Mouse (Mus musculus): Measurements from ENCODE around the gene Tas2r122.
"Not testable (repeated sequence)": the region's sequence is repeated elsewhere in the genome, so short reads cannot be mapped to it uniquely, and the experiment has no call there.

Gene Tas2r122

DNA sequence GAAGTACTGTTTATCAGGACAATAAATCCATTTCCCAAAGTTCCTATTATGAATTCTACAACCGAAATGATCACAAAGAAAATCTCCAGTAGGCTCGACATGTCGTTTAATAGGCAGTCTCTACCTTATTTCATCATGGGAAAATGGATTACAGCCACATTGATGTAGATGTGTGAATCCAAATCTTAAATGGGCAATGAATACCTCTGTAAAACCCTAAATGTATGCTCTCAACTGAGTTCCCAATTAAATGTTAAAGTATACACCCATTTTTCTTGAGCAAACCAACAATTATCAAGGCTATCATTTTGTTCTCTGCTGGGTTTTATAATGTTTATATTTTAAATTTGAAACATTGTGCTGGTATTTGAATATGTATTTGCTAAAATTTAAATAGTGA, at the start of gene Tas2r122:
TSS of gene Tas2r122 (minus strand) at position 101 of the 400 bp plus-strand sequence.
- in situ Hi-C loops (cut with MboI; ENCODE audit: low sequenced_read_pairs) = no loop called here

DNA sequence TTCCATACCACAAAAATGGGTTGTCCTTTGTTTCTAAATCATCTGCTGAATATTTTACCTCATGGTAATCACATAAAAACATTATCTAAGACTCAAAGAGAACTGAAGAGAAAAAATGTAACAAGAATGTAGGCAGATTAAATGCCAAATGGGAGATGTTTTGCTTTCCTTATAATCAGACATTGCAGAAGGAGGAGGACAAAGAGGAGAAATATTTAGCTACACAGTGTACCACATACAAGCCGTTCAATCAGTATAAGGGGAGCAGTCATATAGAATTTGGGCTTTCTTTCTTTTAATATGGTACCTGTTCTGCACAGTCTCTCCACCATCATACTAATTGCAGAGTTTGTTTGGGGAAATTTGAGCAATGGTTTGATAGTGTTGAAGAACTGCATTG, 42.7 kb upstream of the Tas2r122 start, which contains the start of gene Tas2r124:
TSS of gene Tas2r124 (plus strand) at position 301 of the 400 bp plus-strand sequence.
- in situ Hi-C loops (cut with MboI; ENCODE audit: low sequenced_read_pairs) = no loop called here

DNA sequence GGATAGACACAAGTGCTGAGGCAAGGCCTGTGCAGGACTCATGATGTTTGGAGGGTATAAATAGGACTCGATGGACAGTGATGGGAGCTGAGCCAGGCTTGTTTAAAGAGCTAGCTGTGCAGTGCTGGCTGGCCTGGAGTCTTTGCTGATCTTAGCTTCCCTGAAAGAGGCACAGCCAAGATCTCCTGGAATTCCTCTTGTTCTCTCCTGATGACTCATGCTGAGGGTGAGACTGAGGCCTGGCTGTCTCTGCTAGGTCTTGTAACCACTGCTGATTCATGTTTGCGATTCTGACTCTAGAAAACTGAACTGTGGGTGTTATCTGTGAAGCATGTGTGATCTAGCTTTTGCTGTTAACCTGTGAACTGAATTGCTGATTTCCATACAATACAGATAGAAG, 38.5 kb upstream of the Tas2r122 start:
- in situ Hi-C loops (cut with MboI; ENCODE audit: low sequenced_read_pairs) = no loop called here

DNA sequence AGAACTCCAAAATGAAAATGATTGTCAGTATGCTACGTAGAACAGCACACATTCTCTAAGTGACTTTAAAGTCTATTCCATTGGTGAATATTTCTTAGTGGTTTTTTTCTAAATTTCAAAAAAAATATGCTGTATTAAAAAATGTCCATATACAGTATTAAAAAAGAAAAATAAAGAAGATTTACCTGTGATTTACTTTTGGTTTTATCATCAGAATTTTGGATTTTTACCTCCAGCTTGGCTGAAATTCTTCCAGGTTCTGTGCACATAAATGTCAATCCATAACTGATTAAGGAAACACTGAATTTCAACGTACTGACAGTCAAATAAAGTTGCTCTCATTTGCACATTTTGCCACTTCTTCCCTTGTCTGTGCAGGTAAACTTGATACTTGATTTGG, 26.2 kb upstream of the Tas2r122 start, which contains the start of gene Tas2r115:
TSS of gene Tas2r115 (minus strand) at position 101 of the 400 bp plus-strand sequence.
- in situ Hi-C loops (cut with MboI; ENCODE audit: low sequenced_read_pairs) = no loop called here

DNA sequence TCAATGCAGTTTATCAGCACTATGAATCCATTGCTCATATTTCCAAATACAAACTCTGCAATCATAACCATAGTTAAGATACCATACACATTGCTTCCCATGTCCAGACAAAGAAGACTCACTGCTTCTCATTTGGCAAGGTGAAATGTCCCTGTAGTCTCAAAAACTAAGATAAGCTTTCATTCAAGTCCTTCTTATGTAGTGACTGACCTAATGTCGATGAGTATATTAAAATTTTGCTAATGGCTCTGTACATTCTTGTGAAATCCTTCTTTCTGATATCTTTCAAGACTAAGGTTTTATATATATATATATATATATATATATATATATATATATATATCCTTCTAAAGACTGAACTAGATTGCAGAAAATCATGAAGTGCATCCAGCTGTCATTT, 10.8 kb downstream of the Tas2r122 start, which contains the start of gene Tas2r121:
TSS of gene Tas2r121 (minus strand) at position 101 of the 400 bp plus-strand sequence.
- in situ Hi-C loops (cut with MboI; ENCODE audit: low sequenced_read_pairs) = no loop called here

DNA sequence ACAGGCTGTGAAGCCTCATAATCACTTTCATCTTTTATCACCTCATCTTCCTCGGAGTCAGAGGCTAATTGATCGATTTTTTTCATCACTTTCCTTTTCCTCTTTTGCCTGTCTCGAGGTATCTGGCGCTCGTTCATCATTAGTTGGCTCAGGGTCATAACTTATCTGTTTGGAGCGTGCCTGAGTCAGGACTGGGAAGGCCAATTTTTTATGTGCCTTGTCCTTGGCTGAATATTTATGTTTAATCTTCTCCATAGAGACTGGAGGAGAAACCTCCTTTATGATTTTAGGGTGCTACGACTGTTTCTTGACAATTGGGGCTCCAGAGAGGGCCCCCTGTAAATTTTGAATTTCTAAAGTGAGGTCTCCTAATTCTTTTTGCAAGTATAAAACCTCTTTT, 20.1 kb downstream of the Tas2r122 start:
- in situ Hi-C loops (cut with MboI; ENCODE audit: low sequenced_read_pairs) = not testable (repeated sequence)
